Mouse (Mus musculus) midbrain, embryonic 14.5 days (tissue): ENCODE measurements at regions not wholly inside any gene's neighbourhood (a gene's known extent, or its start where the extent isn't known, plus 50 kb on each side); places are given as distances from the start of the nearest gene placed in this dataset.
"Not testable (repeated sequence)": the region's sequence is repeated elsewhere in the genome, so short reads cannot be mapped to it uniquely, and the experiment has no call there.

Experiments used
- ATAC-seq: fragments of 200-750 bp; cut with Nextera tagmentation; 2 replicates; pipeline ENCODE4 v1.8.0; 2017; ENCODE audit warnings: moderate number of reproducible peaks, moderate library complexity; ENCODE audit not compliant: low FRiP score, low TSS enrichment
- DNase-seq: peaks from one replicate; pipeline ENCODE4 v3.0.0-alpha.2; 2015
- H3K27ac ChIP-seq: fragments of 300-500 bp; sonication (generic); replicated peaks from 2 replicates; pipeline ENCODE4 v1.5.1; 2014; ENCODE audit warnings: mild to moderate bottlenecking, low read depth, low read length, moderate library complexity
- H3K27me3 ChIP-seq: fragments of 300-500 bp; sonication (generic); 2 replicates; pipeline ENCODE4 v1.6.1; 2014; ENCODE audit warnings: low read length, control low read depth, mixed read lengths; ENCODE audit not compliant: control insufficient read depth, insufficient read depth
- H3K36me3 ChIP-seq: fragments of 300-500 bp; sonication (generic); 2 replicates; pipeline ENCODE4 v1.6.1; 2014; ENCODE audit warnings: low read length, control low read depth; ENCODE audit not compliant: control insufficient read depth, insufficient read depth
- H3K4me1 ChIP-seq: fragments of 300-500 bp; sonication (generic); 2 replicates; pipeline ENCODE4 v1.6.1; 2014; ENCODE audit warnings: mild to moderate bottlenecking, antibody characterized with exemption, low read length, control low read depth; ENCODE audit not compliant: control insufficient read depth, insufficient read depth
- H3K4me2 ChIP-seq: fragments of 300-500 bp; sonication (generic); 2 replicates; pipeline ENCODE4 v1.6.1; 2014; ENCODE audit warnings: mild to moderate bottlenecking, low read length, moderate library complexity
- H3K4me3 ChIP-seq: fragments of 300-500 bp; sonication (generic); replicated peaks from 2 replicates; pipeline ENCODE4 v1.5.1; 2014; ENCODE audit warnings: low read depth, low read length
- H3K9ac ChIP-seq: fragments of 300-500 bp; sonication (generic); replicated peaks from 2 replicates; pipeline ENCODE4 v1.6.1; 2014; ENCODE audit warnings: mild to moderate bottlenecking, low read length, moderate library complexity
- H3K9me3 ChIP-seq: fragments of 300-500 bp; sonication (generic); 2 replicates; pipeline ENCODE4 v1.6.1; 2016; ENCODE audit warnings: low read length, control low read depth, mixed read lengths; ENCODE audit not compliant: control insufficient read depth
- WGBS: fragments of 180-500 bp; shearing (Covaris S2); extraction: QIAGEN DNeasy Blood & Tissue Kit; methylation state at CpG from one replicate; pipeline ENCODE4 v1.1.7; 2014; 5-methylcytosine and 5-hydroxymethylcytosine counted together

DNA sequence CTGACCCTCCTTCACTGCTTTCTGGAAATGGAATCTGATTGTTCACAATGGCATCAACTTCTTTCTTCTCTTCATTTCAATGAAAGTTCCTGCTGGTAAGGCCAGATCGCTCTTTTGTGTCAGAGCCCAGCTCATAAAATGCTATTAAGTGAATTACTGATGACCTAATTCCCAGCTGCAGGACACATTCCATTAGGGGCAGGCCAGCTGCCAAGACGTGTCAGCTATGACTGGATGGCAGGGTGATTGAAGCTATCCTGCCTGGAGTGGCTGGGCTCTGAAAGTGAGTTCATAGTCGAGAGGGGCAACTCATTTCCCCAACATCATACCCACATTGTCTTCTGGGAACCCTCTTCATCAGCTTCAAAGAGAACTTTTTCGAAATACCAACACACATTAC is 100.4 kb upstream of the Gap43 start:
- Histone ChIP-seq H3K9ac (no peak overlapping the region), H3K27ac (no peak overlapping the region), H3K4me2 (no peak overlapping the region), H3K36me3 (no peaks in the 10 kb centered on the region), H3K4me3 (no peak overlapping the region), H3K4me1 (peaks cover 13% of the 10 kb centered on the region), H3K27me3 (no peaks in the 10 kb centered on the region), H3K9me3 (no peaks in the 10 kb centered on the region)
- ATAC-seq (no peak), DNase-seq (no peak)
- 25% methylated on average over 4 of the region's 4 CpGs for WGBS

DNA sequence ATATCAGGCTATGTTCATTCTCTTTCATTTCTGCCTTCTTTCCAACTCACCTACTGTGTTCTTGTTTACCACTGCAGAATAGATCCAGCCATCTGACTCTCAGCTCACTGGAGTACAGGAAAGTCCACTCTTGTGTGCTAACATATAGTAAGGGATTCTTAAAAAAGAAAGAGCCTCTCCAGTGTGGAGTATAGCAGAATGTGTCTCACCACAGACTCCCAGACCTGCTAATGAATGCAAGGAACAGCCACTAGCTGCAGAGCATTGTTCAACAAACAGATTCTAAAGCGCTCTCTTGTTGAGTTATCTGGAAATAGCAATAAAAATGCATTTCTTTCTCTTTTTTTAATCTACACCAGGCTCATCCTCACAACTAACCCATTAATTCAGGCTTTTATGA is 91.1 kb upstream of the Gap43 start:
- ATAC-seq: no peak
- H3K4me2 ChIP-seq: no peak overlapping the region
- WGBS: 93% methylated on average over 1 of the region's 1 CpGs
- H3K36me3 ChIP-seq: no peaks in the 10 kb centered on the region
- no peaks in the 10 kb centered on the region for H3K27me3 ChIP-seq
- no peaks in the 10 kb centered on the region for H3K4me1 ChIP-seq
- no peak overlapping the region for H3K9ac ChIP-seq
- H3K27ac ChIP-seq: no peak overlapping the region
- DNase-seq: no peak
- no peak overlapping the region for H3K4me3 ChIP-seq
- H3K9me3 ChIP-seq: no peaks in the 10 kb centered on the region

DNA sequence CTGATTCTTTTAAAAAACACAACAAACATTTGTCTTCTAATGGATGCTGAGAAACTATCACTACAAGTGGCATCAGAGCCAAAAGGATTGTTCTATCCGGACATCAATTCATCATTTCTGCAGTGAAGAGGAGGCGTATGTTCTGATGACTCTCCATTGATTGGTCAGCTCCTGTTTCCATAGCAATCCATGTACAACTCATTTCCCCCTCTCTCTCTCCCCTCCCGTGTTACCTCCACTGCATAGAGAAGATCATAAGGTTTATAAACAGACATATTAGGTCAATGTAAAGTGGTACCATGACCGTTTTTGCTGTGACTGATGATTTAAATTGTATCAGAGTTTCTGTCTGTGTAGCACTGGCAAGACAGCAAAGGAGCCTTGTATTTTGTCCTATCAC is 76.2 kb upstream of the Gap43 start:
- ATAC-seq (no peak), DNase-seq (peak; percentile 30)
- no peaks in the 10 kb centered on the region for H3K4me1 ChIP-seq
- no peak overlapping the region for H3K4me3 ChIP-seq
- H3K36me3 ChIP-seq: no peaks in the 10 kb centered on the region
- no peak overlapping the region for H3K27ac ChIP-seq
- no peak overlapping the region for H3K9ac ChIP-seq
- no peak overlapping the region for H3K4me2 ChIP-seq
- H3K9me3 ChIP-seq: no peaks in the 10 kb centered on the region
- no peaks in the 10 kb centered on the region for H3K27me3 ChIP-seq
- WGBS: 68% methylated on average over 4 of the region's 4 CpGs

DNA sequence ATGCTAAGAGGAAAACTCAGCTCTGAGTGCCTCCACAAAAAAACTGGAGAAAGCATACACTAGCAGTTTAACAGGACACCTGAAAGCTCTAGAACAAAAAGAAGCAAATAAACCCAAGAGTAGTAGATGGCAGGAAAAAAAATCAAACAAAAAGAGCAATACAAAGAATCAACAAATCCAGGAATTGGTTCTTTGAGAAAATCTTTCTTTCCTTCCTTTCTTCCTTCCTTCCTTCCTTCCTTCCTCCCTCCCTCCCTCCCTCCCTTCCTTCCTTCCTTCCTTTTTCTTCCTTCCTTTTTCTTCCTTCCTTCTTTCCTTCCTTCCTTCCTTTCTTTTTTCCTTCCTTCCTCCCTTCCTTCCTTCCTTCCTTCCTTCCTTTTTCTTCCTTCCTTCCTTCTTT is 71.6 kb upstream of the Gap43 start:
- H3K27ac ChIP-seq, H3K9me3 ChIP-seq, H3K4me3 ChIP-seq, H3K27me3 ChIP-seq, DNase-seq, H3K36me3 ChIP-seq, ATAC-seq, H3K4me2 ChIP-seq, H3K4me1 ChIP-seq, H3K9ac ChIP-seq: not testable (repeated sequence)

DNA sequence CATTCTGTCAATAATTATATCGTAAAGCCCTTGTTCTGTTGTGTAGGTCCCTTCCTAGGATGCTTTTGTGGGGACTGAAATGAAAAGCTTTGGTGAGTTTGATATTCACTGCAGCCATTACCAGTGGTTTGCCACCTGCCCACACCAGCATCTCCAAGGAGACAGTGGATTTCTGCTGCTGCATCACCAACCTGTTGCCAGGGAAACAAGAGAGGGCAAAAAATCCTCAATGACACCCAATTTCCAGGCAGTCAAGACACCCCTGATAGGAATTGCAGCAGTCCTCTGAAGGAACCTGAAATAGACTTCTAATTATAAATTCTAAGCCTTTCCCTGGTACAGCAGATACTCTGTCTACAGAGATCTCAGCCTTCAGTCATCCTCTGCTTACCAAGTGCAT is 56.1 kb upstream of the Gap43 start:
- 0 out of 2 replicates have a peak, but pooled peaks cover 5% of the 10 kb centered on the region for H3K4me1 ChIP-seq
- no peak overlapping the region for H3K9ac ChIP-seq
- H3K27ac ChIP-seq: no peak overlapping the region
- no peak overlapping the region for H3K4me3 ChIP-seq
- DNase-seq: peak; percentile 48
- no peaks in the 10 kb centered on the region for H3K36me3 ChIP-seq
- H3K4me2 ChIP-seq: no peak overlapping the region
- no peak for ATAC-seq
- H3K9me3 ChIP-seq: no peaks in the 10 kb centered on the region
- 32% methylated on average over 1 of the region's 1 CpGs for WGBS
- no peaks in the 10 kb centered on the region for H3K27me3 ChIP-seq
